Mouse (Mus musculus): ENCODE measurements at regions not wholly inside any gene's neighbourhood (a gene's known extent, or its start where the extent isn't known, plus 50 kb on each side); places are given as distances from the start of the nearest gene placed in this dataset.
"Not testable (repeated sequence)": the region's sequence is repeated elsewhere in the genome, so short reads cannot be mapped to it uniquely, and the experiment has no call there.

GRCm38 (mm10) chr11:24296893-24297624 is 219.2 kb downstream of the Bcl11a start:
- DNase-seq = peak; percentile 49

DNA sequence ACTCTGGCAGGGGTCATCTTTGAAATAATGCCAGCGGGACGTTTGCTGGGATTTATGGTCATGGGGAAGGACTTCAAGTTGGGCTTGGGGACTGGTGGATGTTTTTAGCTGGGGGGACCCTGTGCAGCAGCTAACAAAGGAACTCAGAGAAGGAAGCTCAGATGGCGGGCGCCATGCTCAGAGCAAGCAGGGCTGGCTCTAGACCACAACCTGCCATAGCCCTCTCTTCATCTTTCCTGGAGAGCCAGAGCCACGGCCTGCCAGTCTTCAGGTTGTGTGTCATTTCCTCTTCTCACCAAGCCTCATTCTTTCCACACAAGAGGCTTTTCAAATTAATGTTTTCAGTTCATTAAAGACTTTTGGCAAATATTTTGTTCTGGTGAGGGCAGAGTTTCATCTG is 219.9 kb downstream of the Bcl11a start:
- DNase-seq = no peak

GRCm38 (mm10) chr11:24300351-24300750 is 222.5 kb downstream of the Bcl11a start:
- DNase-seq = no peak

DNA sequence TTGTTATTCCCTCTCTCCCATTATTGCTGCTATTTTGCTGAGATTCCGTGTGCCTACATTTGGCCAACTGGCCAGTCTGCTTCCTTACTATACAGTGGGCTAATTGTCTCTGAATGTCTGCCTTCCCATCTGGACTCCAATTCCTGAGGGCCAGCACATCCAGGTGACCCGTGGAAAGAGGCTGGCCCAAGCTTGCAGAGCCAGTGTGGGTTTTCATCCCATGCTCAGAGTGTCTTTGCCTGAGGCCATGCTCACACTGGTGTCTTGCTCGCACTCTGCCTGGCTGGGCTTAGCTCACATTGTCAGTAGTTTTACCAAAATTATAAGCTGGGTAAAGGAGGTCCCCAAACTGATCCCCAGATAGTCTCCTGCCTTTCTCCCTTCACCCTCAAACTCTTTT is 223.3 kb downstream of the Bcl11a start:
- DNase-seq = no peak

GRCm38 (mm10) chr11:24305145-24305553 is 227.3 kb downstream of the Bcl11a start:
- peak; percentile 44 for DNase-seq

GRCm38 (mm10) chr11:24305691-24306090 is 227.8 kb downstream of the Bcl11a start:
- DNase-seq = no peak

- DNase-seq = no peak
Measured at GRCm38 (mm10) chr11:24306101-24306500, 228.2 kb downstream of the Bcl11a start.

DNA sequence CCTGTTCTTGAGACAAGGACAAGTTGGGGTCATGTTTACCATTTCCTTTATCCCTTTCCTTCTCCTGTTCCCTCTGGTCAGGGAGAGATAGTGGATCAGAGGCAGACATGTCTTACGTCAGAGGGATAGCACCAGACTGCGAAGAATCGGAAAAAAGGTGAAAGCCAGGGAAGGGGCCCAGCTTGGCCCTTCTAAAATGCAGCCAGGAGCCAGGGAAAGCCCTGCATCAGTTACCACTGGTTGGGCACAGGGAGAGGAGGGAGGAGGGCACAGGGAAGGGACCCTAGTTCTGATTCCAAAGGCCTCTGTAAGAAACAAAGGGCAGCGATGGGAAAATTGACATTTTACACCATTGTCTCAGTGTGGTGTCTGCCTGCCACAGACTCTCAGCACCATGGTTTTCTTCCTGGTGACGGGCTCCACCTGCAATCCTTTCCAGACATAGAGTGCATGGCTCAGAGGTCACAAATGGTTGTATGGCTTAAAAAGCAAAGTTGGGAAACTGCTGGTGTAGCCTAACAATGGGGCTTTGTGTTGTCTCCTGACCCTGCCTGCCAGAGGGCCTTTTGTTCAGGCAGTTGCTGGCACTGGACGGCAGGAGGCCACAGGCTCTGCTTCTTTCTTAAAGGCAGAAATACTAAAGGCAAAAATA is 229.9 kb downstream of the Bcl11a start:
- no peak for DNase-seq

DNA sequence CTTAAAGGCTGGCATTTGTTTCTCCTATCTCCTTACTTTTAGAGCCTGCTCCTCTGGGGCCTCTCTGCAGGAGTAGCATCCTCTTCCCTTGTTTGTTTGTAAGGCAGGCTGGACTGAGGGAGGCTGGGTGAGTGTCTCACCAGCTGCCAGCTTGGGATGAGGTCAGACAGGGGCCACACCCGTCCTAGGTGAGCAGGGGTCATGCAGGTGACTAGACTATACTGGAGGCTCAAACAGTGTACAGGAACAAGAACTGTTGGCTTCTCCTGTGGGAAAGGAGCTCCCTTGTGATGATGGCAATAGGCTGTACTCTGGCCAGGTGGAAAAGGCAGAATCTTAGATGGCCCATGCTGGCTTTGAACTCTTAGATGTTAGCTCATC is 230.4 kb downstream of the Bcl11a start:
- DNase-seq = no peak

DNA sequence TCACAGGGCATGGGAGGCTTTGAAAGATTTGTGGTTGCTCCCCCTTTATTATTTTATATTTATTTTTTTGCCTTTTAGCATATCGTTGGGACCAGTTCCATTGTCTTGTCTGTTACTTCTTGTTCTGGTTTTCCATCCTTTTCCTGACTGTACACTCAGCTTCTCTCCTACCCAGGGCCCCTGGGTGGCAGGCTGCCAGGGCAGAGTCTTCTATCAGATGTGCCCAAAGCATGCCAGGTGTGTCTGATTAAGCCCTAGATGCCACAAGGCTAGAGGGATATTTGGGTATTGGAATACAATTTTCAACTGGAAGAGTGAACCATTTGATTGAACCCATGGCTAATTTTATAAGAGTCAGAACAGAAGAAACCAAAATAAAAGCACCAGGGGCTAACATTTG is 236.2 kb downstream of the Bcl11a start:
- DNase-seq = no peak

GRCm38 (mm10) chr11:24315582-24315981 is 237.7 kb downstream of the Bcl11a start:
- no peak for DNase-seq

DNA sequence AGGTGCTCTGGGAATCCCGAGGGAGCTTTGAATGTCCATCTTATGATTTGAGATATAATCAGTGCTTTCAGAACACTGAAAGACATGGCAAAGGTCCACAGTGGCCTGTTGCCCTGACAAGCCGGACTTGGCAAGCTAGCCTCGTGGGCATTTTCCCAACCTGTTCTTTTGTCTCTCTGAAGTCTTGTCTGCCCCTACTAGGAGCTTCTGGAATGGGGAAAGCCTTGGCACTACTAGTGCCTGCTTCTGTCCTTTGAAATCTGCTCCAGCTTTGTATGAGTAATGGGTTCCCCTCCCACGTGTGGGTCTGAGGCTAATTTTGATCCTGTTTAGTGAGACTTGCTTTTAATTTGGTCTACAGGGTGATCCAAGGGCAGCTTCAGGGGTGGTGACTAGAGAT is 238.3 kb downstream of the Bcl11a start:
- DNase-seq = no peak

DNA sequence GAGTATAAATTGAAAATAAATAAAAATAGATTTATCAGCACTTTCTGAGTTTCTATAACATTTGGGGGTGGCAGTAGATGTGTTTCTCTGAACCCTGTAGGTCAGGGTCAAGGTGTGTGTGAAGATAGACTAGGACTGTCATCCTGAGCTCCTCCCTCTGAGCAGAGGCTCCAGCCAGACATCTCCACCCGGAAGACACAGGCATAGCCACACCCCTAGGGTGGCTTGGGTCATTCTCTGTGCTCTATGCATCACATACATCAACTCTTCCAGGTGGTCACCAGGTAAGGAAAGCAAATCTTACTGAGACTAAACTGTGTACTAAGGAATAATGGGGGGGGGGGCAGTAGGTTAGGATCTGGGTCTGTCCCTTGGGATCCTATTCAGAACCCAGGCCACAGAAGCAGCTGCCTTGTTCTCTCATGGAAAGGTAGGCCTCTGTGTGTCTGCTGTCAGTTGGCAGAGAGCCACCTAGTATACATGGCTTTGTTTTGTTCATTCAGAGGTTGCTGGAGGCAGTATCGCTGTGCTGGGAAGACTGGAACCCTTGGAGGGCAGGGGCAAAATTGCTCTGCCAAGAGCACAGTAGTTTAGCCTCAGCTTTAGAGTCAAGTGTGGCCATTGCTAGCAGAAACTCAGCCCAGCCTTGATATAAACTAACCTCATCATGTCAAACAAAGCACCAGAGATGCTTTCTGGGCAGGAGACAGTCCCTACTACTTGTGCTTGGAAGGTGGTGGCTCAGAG is 240.3 kb downstream of the Bcl11a start:
- DNase-seq = no peak

DNA sequence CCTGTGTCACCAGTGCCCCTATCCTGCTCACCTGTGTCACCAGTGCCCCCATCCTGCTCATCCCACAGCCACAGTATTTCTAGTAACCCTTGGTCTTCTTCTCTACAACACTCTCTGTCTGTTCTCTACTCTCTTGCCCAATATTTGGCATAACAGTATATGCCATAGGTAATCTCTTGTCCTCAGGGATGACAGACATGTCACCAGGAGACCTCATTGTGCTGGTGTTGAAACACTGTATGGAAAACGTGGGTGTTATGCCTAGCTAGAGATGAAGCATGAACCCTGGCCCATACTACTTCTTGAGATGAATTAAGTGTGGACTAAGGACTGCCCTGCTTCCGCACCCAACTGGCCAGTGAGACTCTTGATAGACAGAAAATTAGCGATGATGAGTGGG is 241.4 kb downstream of the Bcl11a start:
- DNase-seq = no peak

- DNase-seq = not testable (repeated sequence)
Measured at GRCm38 (mm10) chr11:24322412-24322811, 244.6 kb downstream of the Bcl11a start.

DNA sequence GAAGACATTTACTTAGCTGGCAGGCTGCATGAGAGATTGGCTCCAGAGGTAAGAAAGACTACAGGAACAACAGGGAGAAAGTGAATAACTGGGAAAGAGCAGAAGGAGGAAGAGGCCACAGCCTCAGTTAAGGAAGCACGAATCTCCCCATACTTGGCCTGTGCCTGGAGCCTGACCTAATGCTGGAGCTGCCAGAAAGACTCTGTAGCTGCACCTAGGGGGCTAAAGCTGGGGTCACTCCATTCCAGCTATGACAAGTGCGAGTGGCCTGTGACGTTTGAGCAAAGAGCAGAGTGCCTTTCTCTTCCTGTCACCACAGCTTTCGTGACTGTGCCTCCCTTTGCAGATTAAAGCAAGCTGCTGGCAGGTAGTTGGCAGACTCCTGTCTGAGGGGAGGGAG is 250.6 kb downstream of the Bcl11a start:
- no peak for DNase-seq

- no peak for DNase-seq
Measured at GRCm38 (mm10) chr11:24330366-24331124, 252.7 kb downstream of the Bcl11a start.

- DNase-seq = no peak
Measured at GRCm38 (mm10) chr11:24332241-24332640, 254.4 kb downstream of the Bcl11a start.

DNA sequence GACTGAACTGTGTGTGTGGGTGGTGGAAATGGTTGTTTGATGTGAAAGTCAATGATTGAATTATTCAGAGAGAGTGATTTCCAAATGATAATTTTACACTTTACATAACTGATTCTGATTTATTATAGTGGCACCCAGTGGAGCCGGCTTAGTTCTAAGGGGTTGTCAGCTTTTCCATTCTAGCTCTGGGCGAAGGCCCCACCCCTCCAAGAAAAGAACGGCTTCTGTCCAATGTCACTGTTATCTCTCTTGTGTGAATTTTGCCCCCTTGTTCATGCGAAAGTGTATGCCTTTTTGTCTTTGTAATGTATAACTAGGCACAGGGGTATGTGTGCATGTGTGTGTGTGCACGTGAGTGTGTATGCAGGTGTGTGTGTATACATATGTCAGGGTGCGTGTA is 255.3 kb downstream of the Bcl11a start:
- no peak for DNase-seq

GRCm38 (mm10) chr11:24335256-24335655 is 257.4 kb downstream of the Bcl11a start:
- DNase-seq = no peak

- DNase-seq = no peak
Measured at GRCm38 (mm10) chr11:24338111-24338510, 260.3 kb downstream of the Bcl11a start.

DNA sequence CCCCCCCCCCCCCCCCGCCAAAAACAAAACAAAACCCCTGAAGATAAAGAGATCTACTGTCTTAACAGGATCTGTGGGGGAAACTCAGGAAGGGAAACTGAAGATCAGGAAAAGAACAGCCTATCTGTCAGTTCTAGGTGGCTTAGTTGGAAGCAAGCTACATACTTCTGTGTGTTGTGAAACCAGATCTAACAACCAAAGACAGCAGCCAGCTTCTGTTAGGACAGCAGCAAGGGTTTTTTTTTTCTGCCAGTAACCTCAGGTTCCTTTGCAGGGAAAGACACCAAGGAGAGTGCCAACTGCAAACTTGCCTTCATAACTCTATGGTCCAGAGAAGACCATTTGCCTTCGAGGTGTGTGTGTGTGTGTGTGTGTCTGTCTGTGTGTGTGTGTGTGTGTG is 261.2 kb downstream of the Bcl11a start:
- no peak for DNase-seq

DNA sequence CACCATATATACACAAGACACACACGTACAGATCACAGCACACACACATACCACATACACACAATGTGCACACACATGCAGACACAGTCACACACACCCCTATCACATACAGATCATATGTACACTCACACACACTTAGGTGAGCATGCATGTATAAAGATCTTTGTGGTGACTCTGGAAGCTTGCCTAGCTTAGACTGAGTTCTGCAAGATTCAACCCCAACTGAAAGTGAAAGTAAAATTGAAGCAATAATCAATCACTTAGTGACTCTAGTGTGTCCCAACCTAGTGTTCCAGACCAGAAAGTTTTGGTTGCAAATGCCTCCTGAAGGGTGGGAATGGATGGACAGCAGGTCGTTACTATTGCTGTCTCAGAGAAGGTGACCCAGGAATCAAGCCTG is 262.8 kb downstream of the Bcl11a start:
- no peak for DNase-seq

Measured in heart, postnatal 4 days (tissue).